Mouse (Mus musculus) Patski (cell line): Measurements from ENCODE around the gene Tacc3. TPM values are rescaled to one million over a fixed set of nuclear protein-coding genes. Genes with fewer than 3 reads are reported as not detected.

ENCODE experiments used
- ATAC-seq: fragments of 100-300 bp; one replicate; pipeline ENCODE4 v1.8.0; 2021
- CTCF ChIA-PET: fragments of 350-600 bp; sonication (Branson Sonifier 250); formaldehyde crosslinking; loops from one replicate; lab custom pipeline; 2022; ENCODE audit warnings: inconsistent platforms; lab: Charles Lee
- POLR2A ChIA-PET: fragments of 350-600 bp; sonication (Branson Sonifier 250); formaldehyde crosslinking; loops from one replicate; lab custom pipeline; 2022; ENCODE audit warnings: antibody characterized with exemption, inconsistent platforms; lab: Charles Lee
- DNase-seq: peaks from one replicate; pipeline ENCODE4 v3.0.0-alpha.2; 2011; ENCODE audit warnings: low read depth, low spot score
- H3K27me3 ChIP-seq: fragments of 371-371 bp; one replicate; pipeline ENCODE4 v1.5.1; 2021
- CTCF ChIP-seq: fragments of 100-300 bp; IDR thresholded peaks from one replicate; pipeline ENCODE4 v1.5.1; 2021
- in situ Hi-C: fragments of 300-500 bp; cut with MboI; formaldehyde crosslinking; loops from 3 replicates; pipeline ENCODE4 v1.11.1; 2018; ENCODE audit warnings: low pct_unique_long_range_greater_than_20kb, mixed read lengths
- polyA plus RNA-seq: library from polyadenylated mRNA; unstranded; gene quantifications from one replicate; pipeline ENCODE4 v1.2.3, GENCODE M21; 2021

The Tacc3 gene
- polyA plus RNA-seq, 1 experiment from 2014 or later, result 63.4 TPM

GRCm38 (mm10) chr5:33652783-33653173, 5.2 kb upstream of the Tacc3 start:
- no peak for DNase-seq
- ATAC-seq, result no peak
- CTCF ChIA-PET, result interaction anchor here (1.1 to 4.0 kb wide), 3 partner anchors 11 to 23 kb away, joined by 3 to 17 read pairs (median 6); no protein-coding TSS in a partner anchor
- no peak for TF ChIP-seq CTCF
- POLR2A ChIA-PET, result interaction anchor here (0.6 to 1.8 kb wide), 3 partner anchors 14 to 182 kb away, joined by 3 to 9 read pairs (median 4); partner anchors contain the start of genes Fam53a and Gm9903
- in situ Hi-C loops, result no loop called here
- no peaks in the 10 kb centered on the region for H3K27me3 ChIP-seq

DNA sequence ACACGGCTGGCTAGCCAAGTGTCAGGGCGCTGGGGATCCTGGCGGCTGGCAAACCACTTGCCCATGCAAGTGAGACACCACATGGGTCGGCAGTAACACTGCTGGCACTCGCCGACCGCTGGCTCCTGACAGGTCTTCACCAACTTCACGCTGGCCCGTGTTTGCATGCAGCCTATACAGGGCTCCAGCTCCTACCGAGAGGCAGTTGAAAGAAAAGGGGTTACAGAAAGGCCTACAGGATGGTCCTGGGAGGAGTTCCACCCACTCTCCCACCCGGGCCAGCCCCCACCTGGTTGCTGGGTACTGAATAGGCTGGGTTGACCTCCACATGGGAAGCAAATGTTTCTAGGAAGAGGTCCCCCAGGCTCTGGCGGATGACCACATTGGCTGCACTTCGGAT, 3.5 kb upstream of the Tacc3 start:
- no peak for TF ChIP-seq CTCF
- POLR2A ChIA-PET, result interaction anchor here (0.6 to 1.2 kb wide), 3 partner anchors 47 to 382 kb away, joined by 5 to 6 read pairs (median 6); no protein-coding TSS in a partner anchor
- CTCF ChIA-PET, result interaction anchor here (1.3 to 2.0 kb wide), 2 partner anchors 16 to 22 kb away, joined by 3 to 6 read pairs; no protein-coding TSS in a partner anchor
- no peak for ATAC-seq
- in situ Hi-C loops, result no loop called here
- no peaks in the 10 kb centered on the region for H3K27me3 ChIP-seq
- no peak for DNase-seq

DNA sequence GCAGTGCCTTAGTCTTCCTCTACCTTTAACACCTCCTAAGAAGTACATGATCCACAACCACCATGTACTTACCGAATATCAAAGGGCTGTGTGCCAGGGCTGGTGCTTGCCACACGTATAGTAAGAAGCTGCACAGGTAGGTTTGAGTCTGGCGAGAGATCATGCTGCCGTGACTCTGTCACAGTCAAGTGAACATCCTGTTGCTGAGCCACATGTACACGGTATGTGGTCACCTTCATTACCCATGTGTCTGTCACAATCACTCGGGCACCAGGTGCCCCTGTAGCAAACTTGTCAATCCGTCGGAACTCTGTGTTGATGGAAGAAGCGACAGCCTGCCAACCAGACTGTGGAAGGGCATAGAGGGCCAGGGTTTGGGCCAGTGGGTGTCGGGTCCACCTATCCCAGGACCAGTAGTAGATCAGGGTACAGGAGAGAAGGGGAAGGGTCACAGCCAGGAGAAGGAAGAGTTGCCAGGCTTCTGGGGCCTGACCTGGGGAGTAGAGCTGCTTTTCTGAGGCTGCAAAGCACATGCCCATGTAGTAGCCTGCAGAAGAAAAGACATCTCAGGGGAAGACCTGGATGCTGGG, 2.6 kb upstream of the Tacc3 start:
- no peak for TF ChIP-seq CTCF
- ATAC-seq (no peak), DNase-seq (no peak)
- ChIA-PET CTCF (interaction anchor here (1.3 kb wide), 1 partner anchor 21 kb away, joined by 3 read pairs; no protein-coding TSS in a partner anchor), POLR2A (interaction anchor here (0.6 to 1.2 kb wide), 3 partner anchors 48 to 383 kb away, joined by 5 to 6 read pairs (median 6); no protein-coding TSS in a partner anchor)
- H3K27me3 ChIP-seq, result no peaks in the 10 kb centered on the region
- in situ Hi-C loops, result no loop called here

GRCm38 (mm10) chr5:33656739-33657138, 1.2 kb upstream of the Tacc3 start:
- DNase-seq (no peak), ATAC-seq (no peak)
- ChIA-PET CTCF (interaction anchor here (0.9 kb wide), 1 partner anchor 14 kb away, joined by 3 read pairs; no protein-coding TSS in a partner anchor), POLR2A (interaction anchor here (1.0 kb wide), 1 partner anchor 19 kb away, joined by 3 read pairs; no protein-coding TSS in a partner anchor)
- no peak for TF ChIP-seq CTCF
- in situ Hi-C loops, result no loop called here
- no peaks in the 10 kb centered on the region for H3K27me3 ChIP-seq

DNA sequence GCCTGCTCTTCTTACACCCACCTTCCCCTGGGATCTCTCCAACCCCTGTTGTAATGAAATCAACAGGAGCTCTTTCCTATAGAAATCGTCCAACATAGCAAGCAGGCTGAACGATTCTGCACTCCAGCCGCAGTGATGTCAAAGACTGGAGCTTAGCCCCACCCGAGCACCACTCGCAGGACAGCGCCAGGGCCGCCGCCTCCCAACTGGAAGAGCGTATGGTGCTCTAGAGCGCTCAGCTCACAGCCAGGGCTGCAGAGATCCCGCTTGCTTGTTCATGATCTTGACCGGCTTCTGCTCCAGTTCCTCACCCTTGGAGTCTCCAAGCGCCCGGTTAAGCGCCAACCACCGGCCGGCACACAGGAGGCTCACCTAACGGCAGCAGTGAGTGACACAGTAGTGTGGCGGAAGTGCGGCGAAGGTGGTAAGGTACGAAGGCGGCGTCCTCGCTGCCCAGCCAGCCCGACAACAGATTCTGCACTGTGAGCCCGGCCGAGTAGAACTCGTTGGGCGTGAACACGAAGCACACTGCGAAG, 609 bp upstream of the Tacc3 start:
- ChIA-PET CTCF (interaction anchor here (0.9 kb wide), 1 partner anchor 14 kb away, joined by 3 read pairs; no protein-coding TSS in a partner anchor), POLR2A (interaction anchor here (1.0 kb wide), 1 partner anchor 19 kb away, joined by 3 read pairs; no protein-coding TSS in a partner anchor)
- in situ Hi-C loops, result no loop called here
- no peak for TF ChIP-seq CTCF
- peak; percentile 37 for ATAC-seq
- no peaks in the 10 kb centered on the region for H3K27me3 ChIP-seq
- no peak for DNase-seq

DNA sequence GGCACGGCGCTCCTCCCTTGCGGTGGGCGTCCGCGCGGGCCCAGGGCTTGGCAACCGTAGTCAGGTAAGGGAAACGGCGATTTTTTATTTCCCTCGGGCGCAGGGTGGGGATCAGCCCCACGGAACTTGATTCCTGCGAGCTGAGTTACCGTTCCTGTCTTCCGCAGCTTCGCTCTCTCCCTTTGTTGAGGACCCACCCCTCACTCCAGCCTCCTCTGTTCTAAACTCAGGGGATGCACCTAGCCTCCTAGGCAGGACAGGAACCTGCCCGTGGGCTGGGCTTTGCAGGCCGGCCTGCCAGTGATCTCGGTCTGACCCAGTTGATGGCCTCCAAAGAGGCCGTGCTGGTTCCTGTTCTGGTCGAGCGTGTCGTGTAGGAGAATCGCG, 729 bp downstream of the Tacc3 start:
- ChIA-PET CTCF (no interaction called here), POLR2A (no interaction called here)
- DNase-seq (no peak), ATAC-seq (no peak)
- no peaks in the 10 kb centered on the region for H3K27me3 ChIP-seq
- in situ Hi-C loops, result no loop called here
- TF ChIP-seq CTCF, result no peak

DNA sequence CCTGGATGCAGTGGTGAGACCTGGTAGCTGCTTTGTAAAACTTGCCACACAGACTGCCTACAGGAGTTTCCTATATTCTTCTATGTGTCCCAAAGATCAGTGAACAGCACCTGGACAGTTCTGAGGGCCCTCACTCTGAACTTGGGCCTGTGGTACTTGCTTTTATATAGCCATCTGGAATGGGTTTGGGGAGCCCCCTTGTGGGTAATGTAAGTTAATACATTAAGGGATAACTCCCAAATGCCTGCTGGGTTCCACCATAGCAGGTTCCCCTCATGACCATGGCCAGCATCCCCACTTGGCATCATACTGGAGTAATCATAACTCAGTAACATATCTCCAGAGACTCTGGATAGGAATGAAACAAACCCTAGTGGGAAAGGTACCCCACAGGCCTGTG, 10.3 kb downstream of the Tacc3 start:
- in situ Hi-C loops, result no loop called here
- H3K27me3 ChIP-seq, result no peaks in the 10 kb centered on the region
- ChIA-PET CTCF (interaction anchor here (0.8 to 2.0 kb wide), 5 partner anchors 16 to 180 kb away, joined by 3 to 9 read pairs (median 4); no protein-coding TSS in a partner anchor), POLR2A (no interaction called here)
- peak; percentile 67 for TF ChIP-seq CTCF
- peak; percentile 58 for ATAC-seq
- DNase-seq, result no peak

DNA sequence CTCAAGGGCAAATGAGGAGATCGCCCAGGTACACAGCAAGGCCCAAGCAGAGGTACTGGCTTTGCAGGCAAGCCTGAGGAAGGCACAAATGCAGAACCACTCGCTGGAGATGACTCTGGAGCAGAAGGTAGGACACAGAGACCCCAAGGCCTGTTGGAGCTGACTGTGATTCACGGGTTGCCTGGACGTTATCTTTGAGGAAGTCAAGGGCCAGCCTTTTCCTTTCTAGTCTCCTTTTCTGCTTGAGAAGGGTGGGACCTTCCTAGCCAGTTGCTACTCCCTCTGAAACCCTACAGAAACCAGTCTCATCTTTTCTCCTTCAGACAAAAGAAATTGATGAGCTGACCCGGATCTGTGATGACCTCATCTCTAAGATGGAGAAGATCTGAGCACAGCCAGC, 13.7 kb downstream of the Tacc3 start:
- DNase-seq (no peak), ATAC-seq (no peak)
- in situ Hi-C loops, result loop anchor here (10.0 kb wide), 1 partner anchor 263 kb away; the partner anchor contains the start of gene Nelfa
- CTCF ChIA-PET, result interaction anchor here (1.0 to 2.3 kb wide), 4 partner anchors 13 to 66 kb away, joined by 3 to 6 read pairs (median 4); no protein-coding TSS in a partner anchor
- POLR2A ChIA-PET, result no interaction called here
- no peaks in the 10 kb centered on the region for H3K27me3 ChIP-seq
- no peak for TF ChIP-seq CTCF

DNA sequence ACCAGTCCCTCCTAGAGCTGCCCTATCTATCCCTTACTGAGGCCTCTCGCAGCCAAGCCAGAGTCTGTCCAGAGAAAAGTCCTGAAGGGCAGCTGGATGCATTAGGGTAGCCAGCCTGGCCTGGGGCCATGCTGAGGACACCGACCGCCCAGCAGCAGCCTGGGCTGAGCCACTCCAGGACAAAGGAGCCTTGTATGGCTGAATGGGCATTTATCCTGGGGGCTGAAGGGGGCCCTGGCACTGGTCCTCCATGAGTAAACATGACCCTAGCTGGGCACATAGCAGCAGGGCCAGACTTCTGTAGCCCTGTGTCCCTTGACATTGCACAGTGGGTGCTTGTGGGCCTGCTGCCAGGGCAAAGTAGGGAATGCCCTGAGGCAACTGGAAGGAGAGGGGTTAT, 16.5 kb downstream of the Tacc3 start:
- no peak for DNase-seq
- no peak for TF ChIP-seq CTCF
- no peaks in the 10 kb centered on the region for H3K27me3 ChIP-seq
- POLR2A ChIA-PET, result interaction anchor here (1.2 kb wide), 1 partner anchor 33 kb away, joined by 3 read pairs; no protein-coding TSS in a partner anchor
- in situ Hi-C loops, result loop anchor here (10.0 kb wide), 1 partner anchor 260 kb away; the partner anchor contains the start of gene Nelfa
- CTCF ChIA-PET, result interaction anchor here (1.6 to 2.8 kb wide), 5 partner anchors 8 to 65 kb away, joined by 3 to 21 read pairs (median 7); no protein-coding TSS in a partner anchor
- no peak for ATAC-seq

DNA sequence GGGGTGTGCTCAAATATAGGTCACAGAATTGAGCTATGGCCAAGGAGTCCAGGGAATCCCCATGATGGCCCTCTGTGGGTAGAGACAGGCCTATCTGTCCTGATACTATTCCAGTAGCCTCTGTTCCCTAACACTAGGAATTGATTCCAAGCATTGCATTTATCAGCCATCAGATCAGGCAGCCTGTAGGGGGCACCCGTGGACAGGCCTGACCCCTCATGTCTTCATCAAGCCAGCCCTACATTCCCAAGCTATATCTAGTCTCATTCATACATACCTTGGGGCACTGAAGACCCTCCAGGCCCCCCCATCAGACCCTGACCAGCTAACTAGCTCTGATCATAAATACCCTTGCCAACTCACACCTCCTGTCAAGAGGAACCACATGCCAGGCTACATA, 18.0 kb downstream of the Tacc3 start:
- TF ChIP-seq CTCF, result peak; percentile 90
- no peaks in the 10 kb centered on the region for H3K27me3 ChIP-seq
- ChIA-PET POLR2A (no interaction called here), CTCF (interaction anchor here (0.7 to 2.8 kb wide), 18 partner anchors 9 to 71 kb away, joined by 3 to 21 read pairs (median 4); partner anchors contain the start of gene Slbp)
- in situ Hi-C loops, result loop anchor here (5.0 to 10.0 kb wide), 2 partner anchors 66 to 259 kb away; partner anchors contain the start of gene Nelfa
- ATAC-seq (no peak), DNase-seq (no peak)
